Mouse (Mus musculus): ENCODE measurements around the gene Tanc1. TPM values are rescaled to one million over a fixed set of nuclear protein-coding genes. Genes with fewer than 3 reads are reported as not detected.

Tanc1 gene
- polyA plus RNA-seq, 1 experiment from 2014 or later, result 51.6 TPM

DNA sequence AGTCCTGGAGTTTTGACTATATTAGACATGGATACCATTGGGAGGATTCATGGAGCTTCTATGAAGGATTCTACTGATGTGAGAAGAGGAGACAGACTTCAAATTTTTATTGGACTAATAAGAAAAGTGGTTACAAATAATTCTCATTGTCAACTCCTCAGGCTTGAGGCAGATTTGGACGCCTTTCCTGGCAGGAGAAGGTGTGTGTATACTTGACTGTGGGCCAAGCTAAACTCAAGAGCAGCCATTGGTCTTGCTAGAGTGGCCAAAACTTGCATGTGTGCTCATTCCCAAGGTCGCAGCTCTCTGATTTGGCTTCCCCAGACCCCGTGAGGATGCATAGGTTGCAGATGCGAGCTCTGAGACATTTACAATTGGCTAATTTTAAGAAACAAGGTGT is 148.9 kb downstream of the Tanc1 start:
- 90% methylated on average over 4 of the region's 4 CpGs for WGBS
- peaks cover 19% of the 10 kb centered on the region for H3K4me1 ChIP-seq (ENCODE audit: control insufficient read depth, insufficient read depth, low read length)
- DNase-seq (ENCODE audit: low spot score) (no peak), ATAC-seq (ENCODE audit: insufficient number of reproducible peaks, low FRiP score, low TSS enrichment, low read depth) (no peak)
- H3K36me3 ChIP-seq (ENCODE audit: control insufficient read depth, insufficient read depth, low read length), result no peaks in the 10 kb centered on the region
- no peak overlapping the region for H3K4me3 ChIP-seq (ENCODE audit: low read depth, low read length)
- H3K27me3 ChIP-seq (ENCODE audit: control insufficient read depth, insufficient read depth, low read length), result no peaks in the 10 kb centered on the region
- no peak overlapping the region for H3K4me2 ChIP-seq (ENCODE audit: low read depth, severe bottlenecking)
- H3K9ac ChIP-seq (ENCODE audit: low read length), result no peak overlapping the region
- no peak overlapping the region for H3K27ac ChIP-seq (replicated peaks; ENCODE audit: low read depth, low read length)
- no peaks in the 10 kb centered on the region for H3K9me3 ChIP-seq (ENCODE audit: control insufficient read depth, low read length)

DNA sequence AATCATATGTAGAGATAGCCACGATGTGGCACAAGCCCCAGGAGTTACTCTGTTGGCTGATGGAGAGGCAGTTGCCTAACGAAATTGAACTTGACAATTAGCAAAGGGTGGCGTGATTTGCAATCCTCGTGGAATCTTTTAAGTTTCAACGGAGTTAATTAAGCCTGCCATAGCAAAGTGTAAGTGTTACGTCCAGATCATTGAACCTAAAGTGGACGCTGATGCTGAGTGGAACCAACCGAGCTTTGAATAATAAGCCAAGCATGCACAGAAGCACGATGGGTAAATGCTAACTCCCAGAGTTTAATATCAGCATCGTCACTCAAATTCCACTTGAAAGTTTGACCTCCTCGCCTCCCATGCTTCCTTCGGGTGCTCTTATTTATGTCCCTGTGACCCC is 149.3 kb downstream of the Tanc1 start:
- H3K27me3 ChIP-seq (ENCODE audit: control insufficient read depth, insufficient read depth, low read length), result no peaks in the 10 kb centered on the region
- H3K4me2 ChIP-seq (ENCODE audit: low read depth, severe bottlenecking), result no peak overlapping the region
- no peak overlapping the region for H3K4me3 ChIP-seq (ENCODE audit: low read depth, low read length)
- peaks cover 15% of the 10 kb centered on the region for H3K4me1 ChIP-seq (ENCODE audit: control insufficient read depth, insufficient read depth, low read length)
- H3K36me3 ChIP-seq (ENCODE audit: control insufficient read depth, insufficient read depth, low read length), result no peaks in the 10 kb centered on the region
- no peaks in the 10 kb centered on the region for H3K9me3 ChIP-seq (ENCODE audit: control insufficient read depth, low read length)
- H3K27ac ChIP-seq (replicated peaks; ENCODE audit: low read depth, low read length), result no peak overlapping the region
- WGBS, result 80% methylated on average over 12 of the region's 12 CpGs
- ATAC-seq (ENCODE audit: insufficient number of reproducible peaks, low FRiP score, low TSS enrichment, low read depth), result no peak
- DNase-seq (ENCODE audit: low spot score), result no peak
- H3K9ac ChIP-seq (ENCODE audit: low read length), result no peak overlapping the region

DNA sequence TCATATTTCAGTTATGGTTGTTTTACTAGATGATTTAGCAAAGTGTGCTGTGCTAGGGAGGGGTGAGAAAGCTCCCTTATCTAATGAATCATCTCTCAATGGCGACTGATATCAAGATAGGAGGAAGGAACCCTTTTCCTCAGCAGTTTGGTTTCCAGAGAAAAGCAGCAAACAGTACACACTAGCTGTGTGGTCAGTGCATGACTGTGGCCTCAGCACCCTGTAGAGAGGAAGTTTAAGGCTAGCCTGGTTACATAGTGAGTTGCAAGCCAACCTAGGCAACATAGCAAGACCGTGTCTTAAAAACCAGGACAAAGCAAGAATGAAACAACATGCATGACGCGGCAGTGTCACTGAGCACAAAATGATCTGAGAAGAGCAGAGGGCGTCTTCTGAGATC is 150.4 kb downstream of the Tanc1 start:
- no peaks in the 10 kb centered on the region for H3K27me3 ChIP-seq (ENCODE audit: control insufficient read depth, insufficient read depth, low read length)
- DNase-seq (ENCODE audit: low spot score) (no peak), ATAC-seq (ENCODE audit: insufficient number of reproducible peaks, low FRiP score, low TSS enrichment, low read depth) (no peak)
- H3K36me3 ChIP-seq (ENCODE audit: control insufficient read depth, insufficient read depth, low read length), result no peaks in the 10 kb centered on the region
- 91% methylated on average over 5 of the region's 5 CpGs for WGBS
- no peaks in the 10 kb centered on the region for H3K9me3 ChIP-seq (ENCODE audit: control insufficient read depth, low read length)
- H3K4me3 ChIP-seq (ENCODE audit: low read depth, low read length), result no peak overlapping the region
- no peak overlapping the region for H3K9ac ChIP-seq (ENCODE audit: low read length)
- peaks cover 12% of the 10 kb centered on the region for H3K4me1 ChIP-seq (ENCODE audit: control insufficient read depth, insufficient read depth, low read length)
- H3K27ac ChIP-seq (replicated peaks; ENCODE audit: low read depth, low read length), result no peak overlapping the region
- no peak overlapping the region for H3K4me2 ChIP-seq (ENCODE audit: low read depth, severe bottlenecking)

DNA sequence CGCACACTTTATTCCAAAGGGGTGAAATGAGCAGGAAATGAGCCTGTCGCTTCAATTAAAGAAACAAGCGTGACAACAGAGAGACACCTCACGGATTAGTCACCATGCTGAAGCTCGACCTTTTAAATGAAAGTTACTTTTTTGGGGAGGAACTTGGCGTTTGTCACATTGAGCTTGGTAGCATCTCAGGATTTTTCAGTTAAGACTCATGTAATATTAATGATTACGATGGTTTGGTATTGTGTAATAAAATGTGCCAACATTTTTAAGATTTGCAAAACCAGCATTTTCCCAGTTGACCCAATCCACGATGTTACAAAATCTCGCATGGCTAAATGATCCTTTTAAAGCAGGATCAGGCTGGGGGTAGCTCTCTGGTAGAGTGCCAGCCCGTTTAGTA is 153.8 kb downstream of the Tanc1 start:
- no peak overlapping the region for H3K9ac ChIP-seq (ENCODE audit: low read length)
- peaks cover 18% of the 10 kb centered on the region for H3K4me1 ChIP-seq (ENCODE audit: control insufficient read depth, insufficient read depth, low read length)
- ATAC-seq (ENCODE audit: insufficient number of reproducible peaks, low FRiP score, low TSS enrichment, low read depth) (no peak), DNase-seq (ENCODE audit: low spot score) (no peak)
- no peaks in the 10 kb centered on the region for H3K9me3 ChIP-seq (ENCODE audit: control insufficient read depth, low read length)
- no peaks in the 10 kb centered on the region for H3K36me3 ChIP-seq (ENCODE audit: control insufficient read depth, insufficient read depth, low read length)
- H3K27ac ChIP-seq (replicated peaks; ENCODE audit: low read depth, low read length), result no peak overlapping the region
- H3K4me3 ChIP-seq (ENCODE audit: low read depth, low read length), result no peak overlapping the region
- H3K4me2 ChIP-seq (ENCODE audit: low read depth, severe bottlenecking), result no peak overlapping the region
- 71% methylated on average over 10 of the region's 10 CpGs for WGBS
- no peaks in the 10 kb centered on the region for H3K27me3 ChIP-seq (ENCODE audit: control insufficient read depth, insufficient read depth, low read length)

DNA sequence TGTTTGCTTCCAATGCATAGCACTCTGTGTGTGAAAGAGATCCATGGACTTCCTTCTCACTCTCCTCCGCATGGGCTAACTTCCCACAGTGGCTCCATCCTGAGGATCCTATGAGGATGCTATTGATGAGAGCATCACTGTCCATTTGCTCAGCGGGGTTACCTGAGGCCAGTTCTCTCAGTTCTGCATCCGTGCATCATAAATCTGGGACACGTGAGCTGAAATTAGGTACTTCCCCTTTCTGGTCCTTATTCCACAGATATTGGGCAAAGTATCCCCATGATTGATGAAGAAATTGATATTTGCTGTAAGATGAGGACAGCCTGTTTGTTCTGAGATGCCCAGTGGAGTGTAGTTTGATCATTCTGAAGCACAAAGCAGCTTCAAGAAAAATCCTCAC is 156.1 kb downstream of the Tanc1 start:
- no peak overlapping the region for H3K4me2 ChIP-seq (ENCODE audit: low read depth, severe bottlenecking)
- DNase-seq (ENCODE audit: low spot score) (no peak), ATAC-seq (ENCODE audit: insufficient number of reproducible peaks, low FRiP score, low TSS enrichment, low read depth) (no peak)
- no peaks in the 10 kb centered on the region for H3K36me3 ChIP-seq (ENCODE audit: control insufficient read depth, insufficient read depth, low read length)
- no peaks in the 10 kb centered on the region for H3K9me3 ChIP-seq (ENCODE audit: control insufficient read depth, low read length)
- no peaks in the 10 kb centered on the region for H3K27me3 ChIP-seq (ENCODE audit: control insufficient read depth, insufficient read depth, low read length)
- no peak overlapping the region for H3K9ac ChIP-seq (ENCODE audit: low read length)
- 86% methylated on average over 4 of the region's 4 CpGs for WGBS
- peaks cover 39% of the 10 kb centered on the region for H3K4me1 ChIP-seq (ENCODE audit: control insufficient read depth, insufficient read depth, low read length)
- no peak overlapping the region for H3K27ac ChIP-seq (replicated peaks; ENCODE audit: low read depth, low read length)
- H3K4me3 ChIP-seq (ENCODE audit: low read depth, low read length), result no peak overlapping the region

DNA sequence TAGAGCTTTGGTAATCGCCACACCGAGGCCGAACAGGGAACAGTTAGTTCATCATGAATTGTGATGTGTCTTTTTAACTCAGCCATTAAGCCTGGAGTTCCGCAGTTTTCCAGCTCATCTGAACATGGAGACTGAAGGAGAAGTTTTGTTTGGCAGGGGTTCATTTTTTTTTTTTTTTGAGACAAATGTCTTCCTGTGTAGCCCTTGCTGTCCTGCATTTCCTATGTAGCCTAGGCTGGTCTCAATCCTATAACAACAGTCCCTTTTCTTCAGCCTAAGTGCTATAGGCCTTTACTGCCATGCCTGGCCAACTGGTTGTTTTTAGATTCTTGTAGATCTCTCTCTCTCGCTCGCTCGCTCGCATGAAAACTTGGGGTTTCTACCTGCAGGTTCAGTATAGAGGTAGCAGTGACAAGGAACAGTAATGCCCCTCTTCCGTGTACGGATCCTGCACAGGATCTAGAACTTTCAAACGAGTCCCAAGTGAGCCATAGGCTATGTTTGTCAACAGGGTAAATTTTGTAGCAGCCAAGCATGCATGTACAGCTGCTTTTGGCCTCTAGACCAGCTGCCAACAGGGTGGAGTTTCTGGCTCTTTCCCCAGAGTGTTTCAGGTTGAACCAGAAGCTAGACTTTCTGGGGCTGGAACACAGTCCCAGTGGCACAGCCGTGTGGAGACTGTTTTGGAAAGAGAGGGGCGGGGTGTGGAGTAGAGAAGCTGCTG is 157.0 kb downstream of the Tanc1 start:
- Histone ChIP-seq H3K9me3 (ENCODE audit: control insufficient read depth, low read length) (no peaks in the 10 kb centered on the region), H3K27ac (replicated peaks; ENCODE audit: low read depth, low read length) (no peak overlapping the region), H3K9ac (ENCODE audit: low read length) (no peak overlapping the region), H3K4me2 (ENCODE audit: low read depth, severe bottlenecking) (no peak overlapping the region), H3K4me3 (ENCODE audit: low read depth, low read length) (no peak overlapping the region), H3K36me3 (ENCODE audit: control insufficient read depth, insufficient read depth, low read length) (no peaks in the 10 kb centered on the region), H3K27me3 (ENCODE audit: control insufficient read depth, insufficient read depth, low read length) (no peaks in the 10 kb centered on the region), H3K4me1 (ENCODE audit: control insufficient read depth, insufficient read depth, low read length) (peaks cover 44% of the 10 kb centered on the region)
- no peak for DNase-seq (ENCODE audit: low spot score)
- ATAC-seq (ENCODE audit: insufficient number of reproducible peaks, low FRiP score, low TSS enrichment, low read depth), result no peak
- WGBS, result 87% methylated on average over 13 of the region's 13 CpGs

DNA sequence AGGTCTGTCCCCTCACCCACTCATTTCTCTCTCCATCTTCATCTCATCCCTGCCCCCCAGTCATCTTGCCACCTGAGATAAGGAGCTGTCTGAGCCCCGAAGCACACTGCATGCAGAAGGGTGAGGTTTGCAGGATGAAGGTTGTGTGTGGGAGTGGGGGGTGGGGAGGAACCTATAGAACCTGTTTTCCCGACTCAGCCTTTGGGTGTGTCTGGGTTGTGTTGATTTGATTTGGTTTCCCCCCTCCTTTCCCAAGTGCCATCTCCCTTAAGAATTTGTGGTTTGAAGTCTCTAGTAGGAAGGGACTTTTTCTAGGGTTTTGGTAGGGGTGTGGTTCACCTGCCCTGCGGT is 157.5 kb downstream of the Tanc1 start:
- Histone ChIP-seq H3K27me3 (ENCODE audit: control insufficient read depth, insufficient read depth, low read length) (no peaks in the 10 kb centered on the region), H3K4me1 (ENCODE audit: control insufficient read depth, insufficient read depth, low read length) (peaks cover 44% of the 10 kb centered on the region), H3K9me3 (ENCODE audit: control insufficient read depth, low read length) (no peaks in the 10 kb centered on the region), H3K4me2 (ENCODE audit: low read depth, severe bottlenecking) (no peak overlapping the region), H3K9ac (ENCODE audit: low read length) (no peak overlapping the region), H3K4me3 (ENCODE audit: low read depth, low read length) (no peak overlapping the region), H3K36me3 (ENCODE audit: control insufficient read depth, insufficient read depth, low read length) (no peaks in the 10 kb centered on the region), H3K27ac (replicated peaks; ENCODE audit: low read depth, low read length) (no peak overlapping the region)
- ATAC-seq (ENCODE audit: insufficient number of reproducible peaks, low FRiP score, low TSS enrichment, low read depth), result no peak
- whole genome bisulfite sequencing, result 86% methylated on average over 3 of the region's 3 CpGs
- DNase-seq (ENCODE audit: low spot score), result no peak

DNA sequence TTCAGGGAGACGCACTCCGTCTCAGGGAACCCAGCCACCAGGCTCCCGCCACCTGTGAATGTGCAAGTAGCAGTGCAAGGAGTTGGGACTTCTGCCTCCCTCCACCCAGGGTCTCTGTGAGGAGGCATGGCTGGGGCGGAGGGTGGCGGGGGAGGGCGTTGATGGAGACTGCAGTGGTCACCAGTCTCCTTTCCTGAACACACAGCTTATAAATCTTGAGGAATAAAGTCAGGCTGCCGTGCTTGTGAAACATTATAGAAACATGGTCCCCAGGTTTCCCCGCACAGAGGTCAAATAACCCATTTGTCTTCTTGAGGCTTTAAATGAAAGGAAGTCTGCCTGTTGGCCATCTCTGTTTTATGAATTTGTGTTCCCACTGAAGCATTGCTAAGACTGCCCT is 159.9 kb downstream of the Tanc1 start:
- ATAC-seq (ENCODE audit: insufficient number of reproducible peaks, low FRiP score, low TSS enrichment, low read depth) (peak; percentile 63), DNase-seq (ENCODE audit: low spot score) (peak; percentile 76)
- H3K36me3 ChIP-seq (ENCODE audit: control insufficient read depth, insufficient read depth, low read length), result no peaks in the 10 kb centered on the region
- no peak overlapping the region for H3K4me3 ChIP-seq (ENCODE audit: low read depth, low read length)
- H3K4me1 ChIP-seq (ENCODE audit: control insufficient read depth, insufficient read depth, low read length), result peaks cover 45% of the 10 kb centered on the region
- H3K9ac ChIP-seq (ENCODE audit: low read length), result no peak overlapping the region
- WGBS, result 16% methylated on average over 8 of the region's 8 CpGs
- H3K27me3 ChIP-seq (ENCODE audit: control insufficient read depth, insufficient read depth, low read length), result no peaks in the 10 kb centered on the region
- no peaks in the 10 kb centered on the region for H3K9me3 ChIP-seq (ENCODE audit: control insufficient read depth, low read length)
- H3K27ac ChIP-seq (replicated peaks; ENCODE audit: low read depth, low read length), result peak overlapping the region; percentile 76
- peak overlapping the region; percentile 10; the same call in 1 of the 2 replicates for H3K4me2 ChIP-seq (ENCODE audit: low read depth, severe bottlenecking)

DNA sequence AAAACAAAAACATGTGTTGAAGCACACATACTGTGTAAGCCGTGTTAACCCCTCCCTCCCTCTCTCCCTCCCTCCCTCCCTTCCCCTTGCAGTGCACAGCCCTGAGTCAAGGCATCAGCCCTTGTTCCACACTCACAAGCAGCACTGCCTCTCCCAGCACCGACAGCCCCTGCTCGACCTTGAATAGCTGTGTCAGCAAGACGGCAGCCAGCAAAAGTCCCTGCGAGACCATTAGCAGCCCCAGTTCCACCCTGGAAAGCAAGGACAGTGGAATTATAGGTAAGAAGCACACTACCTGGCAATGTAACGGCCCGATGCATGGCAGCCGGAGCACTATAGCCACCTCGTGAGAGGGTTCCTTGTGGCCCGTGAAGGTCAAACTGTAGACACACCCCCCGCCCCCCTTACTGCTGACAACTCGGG is 160.4 kb downstream of the Tanc1 start:
- Histone ChIP-seq H3K27ac (replicated peaks; ENCODE audit: low read depth, low read length) (peak overlapping the region; percentile 76), H3K4me1 (ENCODE audit: control insufficient read depth, insufficient read depth, low read length) (peaks cover 45% of the 10 kb centered on the region), H3K36me3 (ENCODE audit: control insufficient read depth, insufficient read depth, low read length) (no peaks in the 10 kb centered on the region), H3K9ac (ENCODE audit: low read length) (no peak overlapping the region), H3K4me3 (ENCODE audit: low read depth, low read length) (no peak overlapping the region), H3K4me2 (ENCODE audit: low read depth, severe bottlenecking) (peak overlapping the region; percentile 33; the same call in 1 of the 2 replicates), H3K9me3 (ENCODE audit: control insufficient read depth, low read length) (no peaks in the 10 kb centered on the region), H3K27me3 (ENCODE audit: control insufficient read depth, insufficient read depth, low read length) (no peaks in the 10 kb centered on the region)
- peak; percentile 75 for DNase-seq (ENCODE audit: low spot score)
- 20% methylated on average over 12 of the region's 12 CpGs for WGBS
- peak; percentile 83 for ATAC-seq (ENCODE audit: insufficient number of reproducible peaks, low FRiP score, low TSS enrichment, low read depth)
